Mouse (Mus musculus) intestine, embryonic 15.5 days (tissue): Measurements from ENCODE around the gene March10. TPM values are rescaled to one million over a fixed set of nuclear protein-coding genes. Genes with fewer than 3 reads are reported as not detected.
A peak's percentile ranks its signal among the peaks of the same experiment; 100 is the strongest.

Source experiments
- ATAC-seq: fragments of 200-750 bp; cut with Nextera tagmentation; 2 replicates; pipeline ENCODE4 v1.8.0; 2017; ENCODE audit warnings: moderate TSS enrichment, moderate library complexity
- H3K27ac ChIP-seq: fragments of 300-500 bp; sonication (generic); 2 replicates; pipeline ENCODE4 v1.5.1; 2015; ENCODE audit warnings: mild to moderate bottlenecking, inconsistent platforms
- H3K27me3 ChIP-seq: fragments of 300-500 bp; sonication (generic); replicated peaks from 2 replicates; pipeline ENCODE4 v1.6.1; 2015; ENCODE audit warnings: inconsistent platforms
- H3K36me3 ChIP-seq: fragments of 300-500 bp; sonication (generic); 2 replicates; pipeline ENCODE4 v1.6.1; 2015; ENCODE audit warnings: inconsistent platforms
- H3K4me1 ChIP-seq: fragments of 300-500 bp; sonication (generic); replicated peaks from 2 replicates; pipeline ENCODE4 v1.6.1; 2015; ENCODE audit warnings: inconsistent platforms
- H3K4me2 ChIP-seq: fragments of 300-500 bp; sonication (generic); replicated peaks from 2 replicates; pipeline ENCODE4 v1.6.1; 2015; ENCODE audit warnings: mild to moderate bottlenecking, inconsistent platforms
- H3K4me3 ChIP-seq: fragments of 300-500 bp; sonication (generic); replicated peaks from 2 replicates; pipeline ENCODE4 v1.5.1; 2015; ENCODE audit warnings: inconsistent platforms
- H3K9ac ChIP-seq: fragments of 300-500 bp; sonication (generic); 2 replicates; pipeline ENCODE4 v1.6.1; 2015; ENCODE audit warnings: inconsistent platforms
- H3K9me3 ChIP-seq: fragments of 300-500 bp; sonication (generic); 2 replicates; pipeline ENCODE4 v1.6.1; 2016; ENCODE audit warnings: inconsistent platforms
- WGBS: fragments of 180-500 bp; shearing (Covaris S2); methylation state at CpG from one replicate; pipeline ENCODE4 v1.1.7; 2015; 5-methylcytosine and 5-hydroxymethylcytosine counted together
- polyA plus RNA-seq: library from polyadenylated mRNA; unstranded; fragments of >200 nt; fragmentation: Nextera tagmentation; extraction: Ambion mirVana; gene quantifications from 2 replicates; pipeline ENCODE4 v1.2.1, GENCODE M21; 2015

The March10 gene
- polyA plus RNA-seq, 1 experiment from 2014 or later: not detected

DNA sequence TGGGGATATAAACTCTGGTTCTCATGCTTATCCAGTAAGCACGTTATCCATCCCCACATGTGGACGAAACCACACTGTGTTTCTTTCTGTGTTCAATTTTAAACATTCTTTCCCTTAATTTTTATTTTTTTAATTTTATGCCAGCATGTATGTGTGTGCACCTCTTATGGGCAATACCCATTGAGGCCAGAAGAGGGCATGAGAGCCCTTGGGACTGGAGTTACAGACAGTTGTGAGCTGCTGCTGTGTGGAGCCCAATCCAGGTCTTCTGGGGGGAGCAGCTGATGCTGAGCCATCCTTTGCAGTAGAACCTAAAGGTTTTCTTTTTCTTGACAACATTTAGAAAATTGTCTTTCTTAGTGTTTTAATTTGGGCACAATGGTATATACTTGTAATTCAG, 111.3 kb downstream of the March10 start:
- Histone ChIP-seq H3K9me3 (no peaks in the 10 kb centered on the region), H3K27me3 (no peaks in the 10 kb centered on the region), H3K4me1 (0 out of 2 replicates have a peak, but pooled peaks cover 2% of the 10 kb centered on the region), H3K36me3 (peaks cover 4% of the 10 kb centered on the region; the same call in 1 of the 2 replicates), H3K9ac (no peak overlapping the region), H3K4me2 (no peak overlapping the region), H3K27ac (no peak overlapping the region), H3K4me3 (no peak overlapping the region)
- no peak for ATAC-seq
- WGBS: 86% methylated on average over 2 of the region's 2 CpGs

DNA sequence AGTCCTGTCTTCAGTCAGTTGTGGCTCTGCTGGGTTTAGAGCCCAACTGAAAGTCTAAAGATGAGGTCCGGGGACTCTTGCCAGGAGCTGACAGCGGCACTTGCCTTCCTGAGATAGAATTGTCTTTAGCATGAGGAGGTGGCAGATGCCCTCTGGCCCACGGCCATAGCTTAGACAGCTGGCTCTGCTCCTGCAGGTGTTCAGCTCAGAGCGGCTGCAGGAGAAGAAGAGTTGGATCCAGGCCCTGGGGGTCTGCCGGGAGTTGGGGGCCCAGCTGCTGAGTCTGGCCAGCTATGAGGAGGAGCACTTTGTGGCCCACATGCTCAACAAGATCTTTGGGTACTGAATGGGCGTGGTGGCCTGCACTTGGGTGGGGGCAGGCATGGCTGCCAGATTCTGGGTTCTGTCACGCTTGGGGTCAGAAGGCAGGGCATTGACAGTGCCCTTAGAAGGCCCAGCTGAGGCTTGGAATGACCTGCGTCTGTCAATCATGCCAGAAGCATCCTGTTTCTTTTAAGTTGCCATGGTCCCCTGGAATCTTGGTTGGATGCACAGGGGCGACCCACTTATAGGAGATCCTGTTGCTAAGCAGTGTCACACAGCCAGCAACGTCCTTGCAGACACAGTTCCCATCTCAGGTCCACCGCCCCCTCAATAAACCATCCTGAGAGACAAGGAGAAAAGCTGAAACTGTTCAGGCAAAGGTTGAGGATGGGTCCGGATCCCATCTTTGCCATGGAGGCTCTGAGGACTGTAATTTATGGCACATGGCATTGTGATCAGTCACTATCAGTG, 117.7 kb downstream of the March10 start:
- H3K4me2 ChIP-seq: no peak overlapping the region
- no peak for ATAC-seq
- H3K9ac ChIP-seq: no peak overlapping the region
- H3K4me3 ChIP-seq: no peak overlapping the region
- no peak overlapping the region for H3K27ac ChIP-seq
- peaks cover 4% of the 10 kb centered on the region; the same call in 1 of the 2 replicates for H3K36me3 ChIP-seq
- 81% methylated on average over 12 of the region's 12 CpGs for WGBS
- no peaks in the 10 kb centered on the region for H3K9me3 ChIP-seq
- no peaks in the 10 kb centered on the region for H3K27me3 ChIP-seq
- no peaks in the 10 kb centered on the region for H3K4me1 ChIP-seq

DNA sequence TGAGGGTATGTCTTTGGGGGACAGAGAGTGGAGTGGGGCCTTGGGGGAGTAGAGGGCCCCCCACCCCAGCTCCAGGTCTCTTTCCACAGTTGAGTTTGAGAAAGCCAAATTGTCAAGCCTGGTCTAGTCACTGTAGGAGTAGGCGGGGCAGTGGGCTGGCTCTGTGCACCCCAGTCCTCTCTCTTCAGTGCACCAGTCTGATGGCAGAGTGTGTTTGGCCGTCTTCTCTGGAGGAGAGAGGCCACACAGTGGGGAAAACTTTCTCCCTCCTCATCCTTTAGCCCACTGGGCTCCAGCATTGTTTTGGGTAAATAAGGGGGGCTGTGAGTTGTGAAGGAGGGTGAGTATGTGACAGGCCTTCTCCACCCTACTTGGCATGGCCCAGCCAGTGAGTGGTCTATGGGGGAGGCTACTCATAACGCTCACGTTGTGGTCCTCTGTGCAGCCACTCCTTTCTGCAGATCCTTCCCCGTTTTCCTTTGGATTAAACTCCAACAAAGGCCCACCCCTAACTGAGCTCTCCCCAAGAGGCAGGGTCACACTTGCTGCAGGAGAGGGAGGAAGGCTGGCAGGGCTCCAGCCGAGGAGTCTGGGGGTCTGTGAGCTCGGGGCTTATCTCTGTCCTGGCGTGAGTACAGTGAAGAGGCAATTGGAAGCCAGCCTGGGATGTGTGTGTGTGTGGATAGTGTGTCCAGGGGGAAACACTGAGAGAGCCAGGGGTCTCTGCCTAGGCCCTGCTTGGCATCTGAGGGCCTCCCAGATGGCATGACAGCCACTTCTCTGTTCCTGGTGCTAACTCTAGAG, 122.5 kb downstream of the March10 start:
- Histone ChIP-seq H3K27ac (no peak overlapping the region), H3K4me1 (peaks cover 6% of the 10 kb centered on the region)

DNA sequence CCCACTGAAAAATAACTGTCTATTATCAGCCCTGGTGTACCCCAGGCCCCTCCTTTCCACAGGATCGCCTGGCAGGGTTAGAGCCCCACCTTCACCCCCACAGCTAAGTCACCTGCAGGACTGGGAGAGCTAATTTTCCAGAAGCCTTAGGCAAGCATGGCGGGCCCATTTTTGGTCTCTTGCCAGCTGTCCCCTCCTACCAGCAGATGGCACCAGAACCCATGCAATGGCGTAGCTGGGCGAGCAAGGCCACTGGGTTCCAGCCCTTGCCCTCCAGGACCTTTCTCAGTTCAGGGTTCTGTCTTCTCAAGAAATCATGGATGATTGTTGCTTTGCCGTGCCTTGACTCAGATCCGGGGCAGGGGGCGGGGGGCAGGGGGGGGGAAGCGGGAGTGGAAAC, 124.1 kb downstream of the March10 start:
- no peak overlapping the region for H3K27ac ChIP-seq
- H3K4me1 ChIP-seq: peaks cover 6% of the 10 kb centered on the region
- no peaks in the 10 kb centered on the region for H3K27me3 ChIP-seq
- no peaks in the 10 kb centered on the region for H3K9me3 ChIP-seq
- 71% methylated on average over 8 of the region's 8 CpGs for WGBS
- H3K4me3 ChIP-seq: no peak overlapping the region
- no peaks in the 10 kb centered on the region for H3K36me3 ChIP-seq
- no peak for ATAC-seq
- H3K9ac ChIP-seq: no peak overlapping the region
- H3K4me2 ChIP-seq: no peak overlapping the region

More for the DNA sequence above, 122.5 kb downstream of the March10 start:
- ATAC-seq: 0 out of 2 replicates have a peak, but pooled peaks have one; percentile 41
- 53% methylated on average over 8 of the region's 8 CpGs for WGBS
- Histone ChIP-seq H3K4me3 (no peak overlapping the region), H3K9me3 (no peaks in the 10 kb centered on the region), H3K4me2 (no peak overlapping the region), H3K9ac (no peak overlapping the region), H3K27me3 (no peaks in the 10 kb centered on the region), H3K36me3 (no peaks in the 10 kb centered on the region)

DNA sequence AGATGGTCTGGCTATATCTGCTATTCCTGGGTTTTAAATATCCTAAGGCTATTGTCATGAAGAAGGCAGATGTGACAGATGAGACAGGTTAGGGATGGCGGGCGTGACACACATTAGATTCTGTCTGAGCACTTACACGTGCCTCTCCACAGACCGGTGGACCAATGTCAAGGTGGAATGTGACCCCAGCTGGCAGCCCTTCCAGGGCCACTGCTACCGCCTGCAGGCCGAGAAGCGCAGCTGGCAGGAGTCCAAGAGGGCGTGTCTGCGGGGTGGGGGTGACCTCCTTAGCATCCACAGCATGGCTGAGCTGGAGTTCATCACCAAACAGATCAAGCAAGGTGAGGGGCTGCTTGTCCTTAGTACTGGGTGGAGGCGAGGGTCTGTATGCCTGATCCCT, 124.8 kb downstream of the March10 start:
- no peak overlapping the region for H3K4me2 ChIP-seq
- no peaks in the 10 kb centered on the region for H3K9me3 ChIP-seq
- 0 out of 2 replicates have a peak, but pooled peaks have one; percentile 22 for ATAC-seq
- H3K4me3 ChIP-seq: no peak overlapping the region
- 29% methylated on average over 10 of the region's 10 CpGs for WGBS
- no peaks in the 10 kb centered on the region for H3K27me3 ChIP-seq
- H3K36me3 ChIP-seq: no peaks in the 10 kb centered on the region
- H3K9ac ChIP-seq: no peak overlapping the region
- H3K27ac ChIP-seq: no peak overlapping the region
- H3K4me1 ChIP-seq: peaks cover 6% of the 10 kb centered on the region

DNA sequence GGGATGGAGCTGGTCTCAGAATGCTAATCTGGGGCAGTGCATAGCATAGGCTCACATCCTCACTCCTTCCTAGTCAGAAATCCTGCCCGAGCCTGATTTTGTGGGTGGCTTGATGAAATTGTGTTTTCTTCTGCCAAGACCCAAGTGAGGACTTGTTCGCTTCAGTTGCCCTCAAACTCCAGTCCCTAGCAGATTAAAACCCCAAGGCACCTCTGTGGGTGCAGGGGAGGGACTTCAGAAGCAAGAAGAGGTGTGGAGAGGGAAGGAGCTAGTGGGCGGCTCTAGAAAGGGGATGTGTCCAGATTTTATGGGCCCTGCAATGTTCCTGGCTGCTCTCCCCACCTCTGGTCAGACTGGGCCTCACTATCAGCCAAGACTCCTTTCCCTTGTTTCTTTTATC, 125.4 kb downstream of the March10 start:
- 87% methylated on average over 3 of the region's 3 CpGs for WGBS
- H3K4me2 ChIP-seq: no peak overlapping the region
- no peaks in the 10 kb centered on the region for H3K27me3 ChIP-seq
- no peak for ATAC-seq
- H3K4me3 ChIP-seq: no peak overlapping the region
- no peaks in the 10 kb centered on the region for H3K9me3 ChIP-seq
- H3K9ac ChIP-seq: no peak overlapping the region
- H3K27ac ChIP-seq: no peak overlapping the region
- peaks cover 6% of the 10 kb centered on the region for H3K4me1 ChIP-seq
- H3K36me3 ChIP-seq: no peaks in the 10 kb centered on the region

DNA sequence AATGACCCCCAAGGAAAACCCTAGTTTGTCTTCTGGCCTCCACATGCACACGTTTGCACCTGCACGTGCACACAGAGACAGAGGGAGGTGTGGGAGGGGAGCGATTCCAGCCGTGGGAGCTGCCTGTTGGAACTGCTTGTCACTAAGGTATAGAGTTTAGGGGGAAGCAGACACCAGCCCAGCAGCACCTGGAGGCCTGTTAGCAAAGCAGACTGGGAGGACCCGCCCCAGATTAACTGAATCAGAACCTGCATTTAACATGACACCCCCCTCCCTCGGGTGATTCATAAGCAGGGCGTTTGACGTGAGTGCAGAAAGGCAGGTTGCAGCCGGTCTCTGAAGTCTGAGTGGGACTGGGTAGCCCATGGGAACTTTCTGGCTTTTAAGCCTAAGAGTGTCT, 126.6 kb downstream of the March10 start:
- H3K4me3 ChIP-seq: no peak overlapping the region
- no peak for ATAC-seq
- H3K4me1 ChIP-seq: peaks cover 6% of the 10 kb centered on the region
- no peak overlapping the region for H3K9ac ChIP-seq
- H3K36me3 ChIP-seq: no peaks in the 10 kb centered on the region
- WGBS: 72% methylated on average over 9 of the region's 9 CpGs
- no peaks in the 10 kb centered on the region for H3K9me3 ChIP-seq
- no peak overlapping the region for H3K27ac ChIP-seq
- H3K4me2 ChIP-seq: no peak overlapping the region
- H3K27me3 ChIP-seq: no peaks in the 10 kb centered on the region

DNA sequence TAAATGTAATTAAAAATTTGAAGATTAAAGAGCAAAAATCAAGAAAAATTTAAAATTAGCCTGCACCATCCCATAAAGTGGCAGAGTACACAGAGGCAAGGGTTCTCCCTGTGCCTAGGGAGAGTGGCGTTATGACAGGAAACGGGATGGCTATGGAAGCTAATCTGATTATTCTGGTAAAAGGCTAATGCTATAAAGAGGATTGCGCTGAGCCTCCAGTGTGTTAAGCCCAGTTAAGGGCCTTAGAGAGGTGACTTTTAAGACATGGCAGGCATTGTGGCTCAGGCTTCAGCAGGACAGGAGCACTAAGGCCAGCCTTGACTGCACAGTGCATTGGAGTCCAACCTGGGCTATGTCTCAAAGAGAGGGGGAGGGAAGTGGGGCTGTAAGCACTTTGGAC, 129.4 kb downstream of the March10 start:
- 91% methylated on average over 3 of the region's 3 CpGs for WGBS
- H3K9ac ChIP-seq: no peak overlapping the region

DNA sequence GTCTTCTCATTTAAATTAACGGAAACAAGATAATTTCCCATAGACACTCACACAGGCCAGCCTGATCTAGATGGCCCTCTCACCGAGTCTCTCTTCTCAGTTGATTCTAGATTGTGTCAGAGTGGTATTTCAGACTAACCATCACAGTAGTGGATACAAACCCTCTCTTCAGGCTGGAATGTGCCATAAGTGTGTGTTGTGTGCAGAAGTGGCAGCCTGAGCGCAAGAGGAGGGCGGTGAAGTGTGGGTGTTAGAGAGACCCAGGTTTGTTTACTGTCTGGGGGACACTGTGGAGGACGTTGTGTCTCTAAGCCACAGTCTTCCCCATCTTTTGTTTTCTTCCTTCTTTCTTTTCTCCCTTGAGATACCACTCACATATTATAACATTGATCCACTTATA, 133.0 kb downstream of the March10 start:
- 76% methylated on average over 5 of the region's 5 CpGs for WGBS
- ATAC-seq: no peak

More for the DNA sequence above, 129.4 kb downstream of the March10 start:
- Histone ChIP-seq H3K4me1 (peaks cover 6% of the 10 kb centered on the region), H3K27ac (no peak overlapping the region), H3K27me3 (no peaks in the 10 kb centered on the region), H3K9me3 (no peaks in the 10 kb centered on the region), H3K4me3 (no peak overlapping the region), H3K36me3 (no peaks in the 10 kb centered on the region), H3K4me2 (no peak overlapping the region)
- ATAC-seq: no peak

DNA sequence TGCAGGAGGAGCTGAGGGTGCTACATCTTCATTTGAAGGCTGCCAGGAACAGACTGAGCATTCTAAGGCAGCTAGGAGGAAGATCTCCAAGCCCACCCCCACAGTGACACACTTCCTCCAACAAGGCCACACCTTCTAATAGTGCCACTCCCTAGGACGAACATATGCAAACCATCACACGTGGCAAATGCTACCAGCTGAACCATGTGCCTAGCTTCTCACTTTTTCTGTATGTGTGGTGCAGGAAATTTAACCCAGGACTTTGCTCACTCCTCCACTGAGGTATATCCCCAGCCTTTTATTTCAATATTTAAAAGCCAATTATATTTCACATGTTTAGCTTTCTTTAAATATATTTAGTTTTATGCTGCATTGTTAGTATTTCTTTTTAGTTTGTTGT, 135.4 kb downstream of the March10 start:
- H3K4me3 ChIP-seq: no peak overlapping the region
- 72% methylated on average over 2 of the region's 2 CpGs for WGBS
- ATAC-seq: no peak

More for the DNA sequence above, 133.0 kb downstream of the March10 start:
- Histone ChIP-seq H3K4me2 (no peak overlapping the region), H3K4me1 (no peaks in the 10 kb centered on the region), H3K27me3 (no peaks in the 10 kb centered on the region), H3K36me3 (no peaks in the 10 kb centered on the region), H3K9ac (no peak overlapping the region), H3K27ac (no peak overlapping the region), H3K4me3 (no peak overlapping the region), H3K9me3 (no peaks in the 10 kb centered on the region)

DNA sequence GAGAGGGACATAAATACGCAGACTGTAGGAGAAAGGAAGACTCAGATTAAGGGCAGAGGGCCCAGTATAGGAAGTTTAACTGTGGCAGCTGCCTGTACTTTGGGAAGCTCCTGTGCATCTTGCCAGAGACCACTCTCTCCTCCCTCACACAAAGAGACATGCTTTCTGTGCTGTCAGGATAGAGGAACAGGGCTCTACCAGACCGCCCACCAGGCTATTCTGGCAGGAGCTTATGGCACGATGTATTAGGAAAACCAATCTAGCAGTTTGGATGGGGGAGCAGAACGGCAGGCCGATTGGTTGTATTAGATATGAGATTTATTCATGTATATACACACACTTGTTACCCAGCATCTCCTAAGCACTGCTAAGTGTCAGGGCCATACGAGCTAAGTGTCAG, 138.8 kb downstream of the March10 start:
- Histone ChIP-seq H3K4me3 (no peak overlapping the region), H3K4me2 (no peak overlapping the region), H3K9me3 (no peaks in the 10 kb centered on the region), H3K27me3 (no peaks in the 10 kb centered on the region), H3K4me1 (peaks cover 8% of the 10 kb centered on the region), H3K36me3 (no peaks in the 10 kb centered on the region), H3K27ac (no peak overlapping the region), H3K9ac (no peak overlapping the region)
- ATAC-seq: no peak
- WGBS: 86% methylated on average over 6 of the region's 6 CpGs

More for the DNA sequence above, 135.4 kb downstream of the March10 start:
- Histone ChIP-seq H3K4me2 (no peak overlapping the region), H3K9ac (no peak overlapping the region), H3K27me3 (no peaks in the 10 kb centered on the region), H3K9me3 (no peaks in the 10 kb centered on the region), H3K36me3 (no peaks in the 10 kb centered on the region), H3K27ac (no peak overlapping the region), H3K4me1 (no peaks in the 10 kb centered on the region)

DNA sequence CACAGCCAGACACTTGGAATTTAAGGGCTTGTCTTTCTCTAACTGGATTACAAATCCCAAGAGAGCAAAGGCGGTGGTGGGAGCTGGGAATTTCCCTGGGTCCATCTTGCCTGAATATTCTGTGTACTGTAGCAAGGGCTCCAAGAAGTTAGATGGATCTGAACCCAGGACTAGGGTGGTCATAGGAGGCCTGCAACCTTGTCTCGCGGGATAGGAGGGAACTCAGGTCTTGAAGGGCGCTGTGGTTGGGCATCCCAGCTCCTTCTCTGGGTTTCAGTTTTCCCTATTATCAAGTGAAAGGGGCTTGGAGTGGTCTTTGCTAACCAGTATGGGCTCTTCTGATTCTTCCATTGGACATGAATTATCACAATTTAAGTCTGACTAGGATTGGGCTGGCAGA, 140.4 kb downstream of the March10 start:
- Histone ChIP-seq H3K4me3 (no peak overlapping the region), H3K27ac (no peak overlapping the region), H3K4me2 (no peak overlapping the region), H3K36me3 (no peaks in the 10 kb centered on the region), H3K9me3 (no peaks in the 10 kb centered on the region), H3K4me1 (peaks cover 22% of the 10 kb centered on the region), H3K9ac (no peak overlapping the region), H3K27me3 (no peaks in the 10 kb centered on the region)
- ATAC-seq: no peak
- WGBS: 96% methylated on average over 4 of the region's 4 CpGs
